Mouse (Mus musculus) erythroid progenitor cell, adult 5-6 weeks (primary cell): ENCODE results near the gene Zfp114. TPM values are rescaled to one million over a fixed set of nuclear protein-coding genes. Genes with fewer than 3 reads are reported as not detected.

Experiments used
- ATAC-seq: replicated peaks from 2 replicates; pipeline ENCODE4 v1.8.0; 2016; ENCODE audit warnings: moderate number of reproducible peaks, mild to moderate bottlenecking, moderate TSS enrichment, inconsistent platforms; ENCODE audit not compliant: poor library complexity, low FRiP score, severe bottlenecking
- total RNA-seq, 2 experiments: library from RNA; stranded (forward) in 1 of 2; stranded (reverse) in 1 of 2; fragments of 150-400 nt in 1 of 2; fragments of 186-747, 209-891 nt in 1 of 2; gene quantifications; 2 replicates each; pipeline versions ENCODE4 v1.2.3 to v1.2.4; 2015 to 2017; ENCODE audit warnings: low replicate concordance in 2 of 2

Zfp114 gene
- 0.42 TPM in 1 of 2 replicates, not detected in the other for total RNA-seq (2015; ENCODE audit: low replicate concordance)
- not detected in 2 replicates for total RNA-seq (2017; ENCODE audit: low replicate concordance)

- no peak for ATAC-seq
Observed at GRCm38 (mm10) chr7:24174618-24175336, at the start of gene Zfp114. Zfp114 (plus strand) TSS chr7:24175060.

GRCm38 (mm10) chr7:24133425-24133995 is 41.4 kb upstream of the Zfp114 start:
- no peak for ATAC-seq

- ATAC-seq = peak; percentile 98
Observed at GRCm38 (mm10) chr7:24133996-24134828, 40.6 kb upstream of the Zfp114 start, which contains the start of gene Zfp235. Zfp235 (plus strand) TSS chr7:24134169.

GRCm38 (mm10) chr7:24142566-24142965 is 32.3 kb upstream of the Zfp114 start:
- no peak for ATAC-seq

- no peak for ATAC-seq
Observed at GRCm38 (mm10) chr7:24153272-24153671, 21.6 kb upstream of the Zfp114 start.

- ATAC-seq = no peak
Observed at GRCm38 (mm10) chr7:24172191-24172590, 2.7 kb upstream of the Zfp114 start.

- ATAC-seq = no peak
Observed at GRCm38 (mm10) chr7:24175337-24175711, 464 bp downstream of the Zfp114 start.

- no peak for ATAC-seq
Observed at GRCm38 (mm10) chr7:24187611-24188010, 12.8 kb downstream of the Zfp114 start.

GRCm38 (mm10) chr7:24188901-24189570 is 14.2 kb downstream of the Zfp114 start:
- ATAC-seq = no peak

GRCm38 (mm10) chr7:24189571-24189944 is 14.7 kb downstream of the Zfp114 start:
- no peak for ATAC-seq

GRCm38 (mm10) chr7:24191361-24191760 is 16.5 kb downstream of the Zfp114 start:
- ATAC-seq = no peak

- no peak for ATAC-seq
Observed at GRCm38 (mm10) chr7:24193157-24193556, 18.3 kb downstream of the Zfp114 start.

GRCm38 (mm10) chr7:24196961-24197360 is 22.1 kb downstream of the Zfp114 start:
- ATAC-seq = no peak

GRCm38 (mm10) chr7:24207488-24208261 is 32.8 kb downstream of the Zfp114 start:
- no peak for ATAC-seq

- ATAC-seq = no peak
Observed at GRCm38 (mm10) chr7:24208282-24208886, 33.5 kb downstream of the Zfp114 start.

- ATAC-seq = no peak
Observed at GRCm38 (mm10) chr7:24210296-24210695, 35.4 kb downstream of the Zfp114 start.

GRCm38 (mm10) chr7:24211343-24211742 is 36.5 kb downstream of the Zfp114 start, which contains the start of gene Zfp111:
Zfp111 (minus strand) TSS chr7:24211443.
- no peak for ATAC-seq
